Mouse (Mus musculus) cerebellum, postnatal 10 days (tissue): ENCODE data around the gene I0C0044D17Rik.
A peak's percentile ranks its signal among the peaks of the same experiment; 100 is the strongest.
"Not testable (repeated sequence)": the region's sequence is repeated elsewhere in the genome, so short reads cannot be mapped to it uniquely, and the experiment has no call there.

Source experiments
- DNase-seq, 2 experiments: peaks; one replicate each; pipeline ENCODE4 v3.0.0; 2021; ENCODE audit warnings: mixed read lengths in 2 of 2

I0C0044D17Rik gene

DNA sequence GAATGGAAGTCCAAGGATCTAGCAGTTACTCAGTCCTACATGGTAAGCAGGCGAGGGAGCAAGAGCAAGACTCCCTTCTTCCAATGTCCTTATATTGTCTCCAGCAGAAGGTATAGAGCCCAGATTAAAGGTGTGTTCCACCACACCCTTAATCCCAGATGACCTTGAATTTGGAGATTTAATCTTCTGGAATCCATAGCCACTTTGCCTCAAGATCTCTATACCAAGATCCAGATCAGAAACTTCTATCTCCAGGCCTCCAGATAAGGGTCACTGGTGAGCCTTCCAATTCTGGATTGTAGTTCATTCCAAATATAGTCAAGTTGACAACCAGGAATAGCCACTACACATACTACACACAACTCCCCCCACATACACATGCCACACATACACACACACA lies at the start of gene I0C0044D17Rik:
TSS of gene I0C0044D17Rik (minus strand) at position 101 of the 400 bp plus-strand sequence.
- DNase-seq: not testable (repeated sequence)

DNA sequence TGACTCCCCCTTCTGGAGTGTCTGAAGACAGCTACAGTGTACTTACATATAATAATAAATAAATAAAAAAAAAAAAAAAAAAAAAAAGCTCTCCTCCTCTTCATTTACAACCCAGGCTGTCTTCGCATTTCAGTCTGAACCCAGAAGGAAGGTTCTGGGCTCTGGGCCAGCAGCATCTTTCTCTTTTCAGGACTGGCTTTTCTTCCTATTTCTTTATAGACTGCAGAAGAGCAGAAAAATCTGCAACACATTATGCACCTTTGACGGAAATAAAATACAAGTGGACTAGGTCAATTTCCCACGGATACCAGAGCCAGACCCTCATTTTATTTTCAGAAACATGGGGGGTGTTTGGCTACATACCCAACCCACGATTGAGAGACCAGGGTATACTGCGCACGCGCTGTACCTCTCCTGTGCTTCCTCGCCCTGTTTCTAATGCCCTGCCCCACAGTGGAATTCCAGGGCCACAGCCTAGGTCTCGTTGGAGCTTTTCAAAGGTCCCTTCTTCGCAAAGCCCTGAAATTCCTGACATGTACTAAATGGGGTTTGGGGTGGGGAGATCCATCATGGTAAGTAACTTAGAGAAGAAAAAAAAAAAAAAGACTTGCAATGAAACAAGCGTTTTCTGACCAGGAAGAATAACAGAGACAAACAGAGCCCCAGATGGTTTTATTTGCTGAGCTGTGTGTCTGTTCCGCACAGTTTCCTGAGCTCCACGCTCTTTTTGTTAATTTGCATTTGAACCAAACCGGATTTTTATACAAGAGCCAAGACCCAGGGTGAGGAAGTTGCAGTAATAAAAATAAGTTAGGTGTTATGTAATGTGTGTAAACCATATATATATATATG lies 42.0 kb upstream of the I0C0044D17Rik start:
- DNase-seq: peak; percentile 55 to 66

DNA sequence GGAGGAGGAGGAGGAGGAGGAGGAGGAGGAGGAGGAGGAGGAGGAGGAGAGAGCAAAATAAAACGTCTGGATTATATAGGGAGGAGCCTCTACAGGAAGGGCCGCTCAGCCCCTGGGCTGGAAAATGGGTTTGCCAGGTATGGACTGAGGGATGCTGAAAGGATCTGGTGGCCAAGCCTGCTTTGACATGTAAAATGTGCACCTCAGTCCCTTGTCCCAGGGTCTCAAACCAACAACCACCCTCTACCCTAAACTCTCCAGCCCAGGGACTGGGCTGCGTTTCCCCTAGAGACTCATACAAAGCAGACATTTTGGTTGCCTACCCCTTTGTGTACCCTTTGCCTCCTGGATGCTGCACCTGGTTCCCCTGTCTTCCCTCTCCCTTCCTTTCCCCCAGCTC lies 40.9 kb upstream of the I0C0044D17Rik start:
- no peak for DNase-seq

DNA sequence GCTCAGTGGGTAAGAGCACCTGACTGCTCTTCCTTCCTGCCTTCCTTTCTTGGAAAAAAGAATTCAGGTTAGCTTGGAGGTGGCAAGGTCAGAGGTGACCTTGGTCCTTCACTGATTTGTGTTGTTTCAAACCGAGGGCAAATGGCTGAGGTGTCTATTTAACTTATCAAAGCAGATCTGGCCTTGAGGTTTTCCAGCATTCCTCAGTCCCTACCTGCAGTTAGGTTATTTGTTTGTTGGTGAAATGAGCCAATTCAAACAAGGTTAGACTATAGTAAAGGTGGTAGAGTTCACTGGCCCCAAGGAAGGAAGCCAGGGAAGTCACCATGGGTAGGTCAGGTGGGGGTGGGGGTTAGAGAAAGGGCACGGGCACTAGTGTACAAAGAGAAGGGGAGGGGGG lies 40.5 kb upstream of the I0C0044D17Rik start:
- DNase-seq: no peak

- DNase-seq: no peak
These were observed 39.8 kb upstream of the I0C0044D17Rik start for GRCm38 (mm10) chr4:98863451-98863850.

DNA sequence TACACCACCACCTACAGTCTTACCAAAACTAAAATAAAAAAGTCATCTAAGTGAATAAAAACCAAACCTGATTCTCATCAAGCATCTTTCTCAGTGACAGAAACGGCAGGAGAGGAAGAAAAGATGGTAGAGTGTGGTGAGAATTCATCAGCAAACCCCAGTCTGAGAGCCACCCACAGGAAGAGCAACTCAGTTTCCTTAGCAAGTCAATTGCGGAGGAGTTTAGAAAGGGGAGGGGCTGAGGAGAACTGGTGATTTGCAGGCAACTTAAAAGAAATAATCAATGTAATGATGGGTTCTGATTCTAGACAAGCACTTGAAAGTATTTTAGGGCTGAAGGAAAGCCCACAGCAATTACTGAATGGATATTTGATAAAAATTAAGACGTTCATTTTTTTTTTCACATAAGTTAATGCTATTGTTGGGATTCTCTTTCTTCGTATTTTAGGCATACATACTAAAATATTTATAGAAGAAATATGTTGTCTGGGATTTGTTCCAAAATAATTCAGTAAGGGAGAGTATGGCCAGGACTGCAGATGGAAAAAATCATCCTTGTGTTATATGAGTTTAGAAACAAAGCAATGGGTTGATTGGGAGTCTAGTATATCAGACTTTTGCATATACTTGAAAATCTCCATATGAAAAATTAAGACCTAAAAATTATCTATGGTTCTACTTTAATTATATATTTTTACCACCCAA lies 34.7 kb upstream of the I0C0044D17Rik start:
- DNase-seq: no peak

DNA sequence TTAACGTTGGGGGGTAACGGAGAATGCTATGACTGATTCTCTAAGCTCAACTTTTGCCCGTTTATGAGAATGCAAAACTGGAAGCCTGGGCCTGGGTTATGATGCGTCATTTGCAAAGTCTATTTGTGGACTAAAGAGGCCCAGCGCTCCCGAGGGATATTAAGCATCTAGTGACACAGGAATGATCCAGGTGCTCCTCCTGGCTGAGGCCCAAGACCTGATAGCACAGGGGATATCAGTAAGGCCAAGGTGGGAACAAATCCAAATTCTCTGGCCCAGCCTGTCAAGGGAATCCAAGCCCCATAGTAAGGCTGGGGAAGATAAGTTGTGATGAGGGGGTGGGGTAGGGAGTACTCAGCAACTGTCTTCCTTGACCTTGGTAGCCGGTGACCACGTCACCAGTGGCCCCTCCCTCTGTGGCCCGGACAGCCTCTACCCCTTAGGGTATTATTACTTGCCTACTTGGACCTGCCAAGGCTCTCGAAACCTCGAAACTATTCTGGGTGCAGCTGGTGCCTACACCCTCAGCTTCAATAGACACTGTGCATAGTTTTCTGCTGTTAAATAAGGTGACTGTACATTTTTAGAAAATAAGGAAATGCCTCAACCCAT lies 33.5 kb upstream of the I0C0044D17Rik start:
- DNase-seq: peak; percentile 39 to 54

DNA sequence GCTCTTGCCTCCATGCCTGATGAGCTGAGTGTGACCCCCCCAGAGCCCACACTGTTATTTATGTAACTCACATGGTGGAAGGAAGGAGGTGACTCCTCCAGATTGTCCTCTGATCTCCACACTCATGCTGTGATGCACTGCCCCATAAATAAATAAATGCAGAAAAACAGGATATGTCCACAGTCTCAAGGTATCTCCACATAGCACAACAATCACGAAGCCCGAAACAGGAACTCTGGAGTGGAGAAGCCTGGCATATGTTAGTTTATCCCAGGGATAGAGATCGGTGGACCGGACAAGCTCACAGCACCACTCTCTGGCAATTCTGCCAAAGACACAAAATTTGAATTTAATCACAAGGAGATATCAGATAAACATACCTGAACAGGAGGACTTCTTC lies 30.3 kb upstream of the I0C0044D17Rik start:
- DNase-seq: no peak

DNA sequence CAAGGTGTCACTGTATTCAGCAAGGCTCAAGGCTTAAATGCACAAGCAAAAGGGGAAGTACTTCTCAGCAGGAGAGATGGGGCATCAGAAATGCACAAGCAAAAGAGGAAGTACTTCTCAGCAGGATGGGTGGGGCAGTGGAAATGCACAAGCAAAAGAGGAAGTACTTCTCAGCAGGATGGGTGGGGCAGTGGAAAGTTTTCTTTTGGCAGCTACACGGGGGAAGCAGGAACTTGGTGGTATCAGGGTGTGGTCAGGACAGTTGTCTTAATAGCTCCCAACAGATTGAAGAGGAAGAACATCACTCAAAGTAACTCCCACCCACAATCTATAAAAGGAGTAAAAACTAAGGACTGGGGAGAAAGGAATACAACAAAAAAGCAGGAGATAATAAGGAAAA lies 26.8 kb upstream of the I0C0044D17Rik start:
- not testable (repeated sequence) for DNase-seq

GRCm38 (mm10) chr4:98847120-98847885 lies 23.7 kb upstream of the I0C0044D17Rik start:
- DNase-seq: no peak

- no peak for DNase-seq
These were observed 22.8 kb upstream of the I0C0044D17Rik start for GRCm38 (mm10) chr4:98846396-98846795.

GRCm38 (mm10) chr4:98845687-98846125 lies 22.1 kb upstream of the I0C0044D17Rik start:
- DNase-seq: no peak

DNA sequence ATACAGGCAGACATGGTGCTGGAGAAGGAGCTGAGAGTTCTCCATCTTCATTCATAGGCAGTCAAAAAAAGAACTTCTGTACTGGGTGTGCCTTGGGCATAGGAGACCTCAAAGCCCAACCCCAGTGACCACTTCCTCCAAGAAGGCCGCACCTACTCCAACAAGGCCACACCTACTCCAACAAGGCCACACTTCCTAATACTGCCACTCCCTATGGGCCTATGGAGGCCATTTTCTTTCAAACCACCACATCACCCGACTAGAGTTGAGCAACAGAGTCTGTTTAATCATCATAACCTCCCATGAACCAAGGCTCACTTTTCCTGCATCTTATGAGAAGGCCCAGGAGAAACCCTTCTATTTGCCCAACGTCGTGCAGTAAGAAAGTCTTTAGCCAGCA lies 21.6 kb upstream of the I0C0044D17Rik start:
- DNase-seq: no peak

- no peak for DNase-seq
These were observed 20.4 kb upstream of the I0C0044D17Rik start for GRCm38 (mm10) chr4:98843906-98844597.

DNA sequence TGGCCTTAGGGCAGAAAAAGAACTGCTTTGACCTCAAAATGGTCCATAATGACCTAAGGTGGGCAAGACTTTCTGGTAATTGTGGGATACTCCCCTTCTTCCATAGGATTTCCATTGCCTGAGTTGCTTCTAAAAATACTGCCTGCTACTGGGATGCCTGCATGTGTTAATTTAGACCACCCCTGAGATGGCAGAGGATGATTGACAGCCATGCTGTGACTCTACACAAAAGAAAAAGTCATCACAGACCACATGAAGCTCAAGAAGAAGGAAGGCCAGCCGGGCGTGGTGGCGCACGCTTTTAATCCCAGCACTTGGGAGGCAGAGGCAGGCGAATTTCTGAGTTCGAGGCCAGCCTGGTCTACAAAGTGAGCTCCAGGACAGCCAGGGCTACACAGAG lies 17.6 kb upstream of the I0C0044D17Rik start:
- not testable (repeated sequence) for DNase-seq

DNA sequence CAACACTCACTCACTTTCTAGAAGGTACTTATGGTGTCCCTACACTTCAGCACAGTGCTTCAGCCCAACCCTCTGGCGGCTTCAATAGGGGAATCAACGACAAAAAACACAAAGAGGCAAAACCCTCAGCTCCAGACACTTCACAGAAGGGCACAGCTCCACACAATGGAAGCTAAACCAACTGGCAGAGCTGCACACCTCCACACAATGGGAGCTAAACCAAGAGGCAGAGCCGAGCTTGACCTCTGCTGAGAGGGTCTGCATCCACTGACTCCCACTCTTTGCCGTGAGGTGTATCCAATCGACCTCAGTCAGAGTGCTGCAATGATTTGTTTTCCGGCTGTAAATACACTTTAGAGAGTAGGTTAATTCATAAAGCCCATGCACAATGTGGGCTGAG lies 16.9 kb upstream of the I0C0044D17Rik start:
- no peak for DNase-seq

- DNase-seq: no peak
These were observed 15.3 kb upstream of the I0C0044D17Rik start for GRCm38 (mm10) chr4:98838913-98839312.

DNA sequence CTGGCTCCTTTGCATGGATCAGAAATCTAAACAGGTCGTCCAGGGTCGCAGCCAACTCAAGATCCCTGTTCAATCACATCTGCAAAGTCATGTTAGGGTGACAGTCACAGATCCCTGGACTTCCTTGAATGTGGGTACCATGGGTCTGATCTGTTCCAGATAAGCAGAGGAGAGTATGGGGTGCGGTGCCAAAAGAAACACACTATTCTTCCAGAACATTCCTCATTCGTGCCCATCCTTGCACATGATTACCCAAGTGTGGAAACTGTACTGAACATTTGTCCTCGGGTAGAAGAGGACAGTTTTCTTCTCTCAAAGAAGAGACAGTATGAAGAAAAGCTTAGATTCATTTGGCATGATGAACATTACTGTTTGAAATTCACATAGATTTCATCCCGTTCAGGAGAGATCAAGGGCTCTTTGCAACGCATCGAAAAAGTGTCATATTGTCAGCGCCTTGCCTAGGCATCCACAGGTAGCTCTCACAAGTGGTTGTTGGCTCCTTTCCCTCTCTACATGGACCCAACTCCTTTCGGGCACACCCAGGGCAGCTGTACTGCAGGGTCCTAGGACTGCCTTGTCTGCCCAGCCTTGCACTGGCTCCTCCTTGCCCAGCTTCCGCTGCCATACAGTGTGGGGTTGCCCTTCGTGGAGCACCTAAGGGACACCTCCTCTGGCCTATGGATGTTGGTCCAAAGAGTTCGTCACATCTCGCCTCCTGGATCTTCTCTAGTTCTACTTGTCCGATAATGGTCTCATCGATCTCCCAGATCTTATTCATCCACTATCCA lies 14.3 kb upstream of the I0C0044D17Rik start:
- no peak for DNase-seq

- no peak for DNase-seq
These were observed 12.9 kb upstream of the I0C0044D17Rik start for GRCm38 (mm10) chr4:98836519-98836918.

GRCm38 (mm10) chr4:98834782-98835181 lies 11.1 kb upstream of the I0C0044D17Rik start:
- DNase-seq: peak; percentile 68 to 71

DNA sequence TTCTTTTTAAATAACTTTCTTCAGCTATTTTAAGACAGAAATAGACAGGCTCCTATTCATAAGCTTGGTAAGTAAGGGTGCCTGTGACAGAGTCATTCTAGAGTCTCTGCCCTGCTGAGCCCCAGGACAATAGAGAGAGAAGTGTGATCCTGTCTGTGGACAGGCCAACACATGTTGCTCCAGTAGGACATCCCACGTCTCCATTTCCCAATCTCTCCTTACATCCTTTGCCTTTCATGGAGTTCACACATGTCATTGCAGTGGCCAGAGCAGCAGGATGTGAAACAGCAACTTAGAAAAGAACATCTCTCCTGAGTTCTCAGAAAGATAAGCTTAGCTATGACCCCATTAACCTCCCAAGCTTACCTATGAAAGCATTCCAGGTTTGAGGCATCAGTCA lies 8.1 kb upstream of the I0C0044D17Rik start:
- no peak for DNase-seq
